Mouse (Mus musculus) liver, embryonic 11.5 days (tissue): ENCODE measurements around the gene Ugt1a6b. TPM values are rescaled to one million over a fixed set of nuclear protein-coding genes. Genes with fewer than 3 reads are reported as not detected.

Experiments
- ATAC-seq: fragments of 200-750 bp; cut with Nextera tagmentation; replicated peaks from 2 replicates; pipeline ENCODE4 v1.8.0; 2017; ENCODE audit warnings: moderate number of reproducible peaks, mild to moderate bottlenecking, moderate TSS enrichment, moderate library complexity; ENCODE audit not compliant: low FRiP score
- DNase-seq: peaks from one replicate; pipeline ENCODE4 v3.0.0-alpha.2; 2017; ENCODE audit warnings: low spot score
- H3K27ac ChIP-seq: fragments of 300-500 bp; sonication (generic); 2 replicates; pipeline ENCODE4 v1.5.1; 2014; ENCODE audit warnings: mild to moderate bottlenecking, low read depth, low read length, control low read depth
- H3K27me3 ChIP-seq: fragments of 300-500 bp; sonication (generic); replicated peaks from 2 replicates; pipeline ENCODE4 v1.6.1; 2014; ENCODE audit warnings: low read length, mixed read lengths; ENCODE audit not compliant: control insufficient read depth, insufficient read depth
- H3K36me3 ChIP-seq: fragments of 300-500 bp; sonication (generic); 2 replicates; pipeline ENCODE4 v1.6.1; 2014; ENCODE audit warnings: mild to moderate bottlenecking, low read length, moderate library complexity, mixed read lengths; ENCODE audit not compliant: control insufficient read depth, insufficient read depth
- H3K4me1 ChIP-seq: fragments of 300-500 bp; sonication (generic); replicated peaks from 2 replicates; pipeline ENCODE4 v1.6.1; 2014; ENCODE audit warnings: low read length, mixed read lengths; ENCODE audit not compliant: control insufficient read depth, insufficient read depth
- H3K4me2 ChIP-seq: fragments of 300-500 bp; sonication (generic); 2 replicates; pipeline ENCODE4 v1.6.1; 2014; ENCODE audit warnings: mild to moderate bottlenecking, control low read depth, moderate library complexity
- H3K4me3 ChIP-seq: fragments of 300-500 bp; sonication (generic); 2 replicates; pipeline ENCODE4 v1.5.1; 2014; ENCODE audit warnings: low read depth, low read length, control low read depth
- H3K9ac ChIP-seq: fragments of 300-500 bp; sonication (generic); 2 replicates; pipeline ENCODE4 v1.6.1; 2014; ENCODE audit warnings: low read depth, low read length, control low read depth
- H3K9me3 ChIP-seq: fragments of 300-500 bp; sonication (generic); 2 replicates; pipeline ENCODE4 v1.6.1; 2016; ENCODE audit warnings: low read length, inconsistent platforms, mixed read lengths; ENCODE audit not compliant: control insufficient read depth
- WGBS: fragments of 180-500 bp; shearing (Covaris S2); extraction: QIAGEN DNeasy Blood & Tissue Kit; methylation state at CpG from one replicate; pipeline ENCODE4 v1.1.7; 2014; 5-methylcytosine and 5-hydroxymethylcytosine counted together
- polyA plus RNA-seq: library from polyadenylated mRNA; unstranded; fragments of >200 nt; fragmentation: Nextera tagmentation; extraction: Ambion mirVana; gene quantifications from 2 replicates; pipeline ENCODE4 v1.2.1, GENCODE M21; 2014

The Ugt1a6b gene
- polyA plus RNA-seq, 1 experiment from 2014 or later: 0.11 TPM

DNA sequence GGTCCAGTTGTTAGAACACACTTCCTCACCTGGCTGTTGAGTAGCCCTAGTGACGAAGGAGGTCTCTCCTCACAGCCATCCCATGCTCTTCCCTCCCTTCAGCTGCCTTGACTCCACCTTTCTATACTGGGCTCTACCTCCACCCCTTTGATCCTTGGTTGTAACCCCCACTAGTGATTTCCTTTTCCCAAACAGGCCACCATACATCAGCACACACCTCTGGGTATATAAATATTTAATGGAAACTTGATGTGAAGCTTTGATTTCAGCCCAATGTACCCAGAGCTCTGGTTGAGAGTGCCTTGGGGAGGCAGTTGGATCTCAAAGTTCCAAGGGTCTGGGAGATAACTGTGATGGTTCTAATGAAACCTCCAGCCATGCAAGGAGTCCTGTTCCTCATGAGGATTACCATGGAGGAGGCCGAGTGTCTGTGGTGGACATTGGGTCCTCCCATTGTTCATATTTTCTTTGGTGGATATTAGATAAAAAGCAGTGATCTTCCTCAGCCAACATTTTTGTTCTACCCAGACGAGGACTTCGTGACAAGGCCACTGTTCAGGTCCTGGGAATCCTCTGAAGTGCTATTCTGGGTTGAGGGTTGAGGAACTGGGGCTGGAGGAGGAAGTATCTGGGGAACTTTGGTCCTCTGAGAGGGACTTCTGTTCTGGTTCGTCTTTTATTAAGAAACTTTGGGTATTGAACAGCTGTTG is 123.8 kb downstream of the Ugt1a6b start, which contains the start of gene Mroh2a:
TSS of gene Mroh2a (plus strand) at position 317 of the 710 bp plus-strand sequence.
- WGBS: 50% methylated on average over 5 of the region's 5 CpGs
- H3K9ac ChIP-seq: no peak within 1 kb of the TSS
- no peak for ATAC-seq
- DNase-seq: peak; percentile 33
- H3K27ac ChIP-seq: no peak within 1 kb of the TSS
- H3K4me1 ChIP-seq: no peaks in the 10 kb centered on the region
- H3K36me3 ChIP-seq: no peaks in the 10 kb centered on the region
- H3K9me3 ChIP-seq: peaks cover 67% of the 10 kb centered on the region
- no peak within 1 kb of the TSS for H3K4me3 ChIP-seq
- H3K4me2 ChIP-seq: no peak within 1 kb of the TSS
- no peaks in the 10 kb centered on the region for H3K27me3 ChIP-seq

DNA sequence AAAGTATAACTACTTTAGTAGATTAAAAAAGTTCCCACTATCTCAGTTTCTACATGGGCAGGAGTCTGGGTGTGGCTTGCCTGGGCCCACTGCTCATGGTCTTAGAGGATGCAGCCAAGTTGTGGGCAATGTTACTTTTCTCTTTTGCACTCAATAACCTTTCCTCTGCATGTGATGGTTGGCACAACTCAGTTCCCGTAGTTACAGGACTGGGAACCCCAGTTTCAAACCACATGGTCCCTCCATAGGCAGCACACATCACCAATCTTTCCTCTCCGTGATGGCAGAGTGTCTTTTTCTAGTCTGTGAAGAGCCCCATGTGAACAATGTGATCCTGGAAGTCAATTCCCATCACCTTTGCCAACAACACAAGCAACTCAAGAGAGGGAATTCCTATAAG is 124.4 kb downstream of the Ugt1a6b start:
- H3K4me1 ChIP-seq: no peaks in the 10 kb centered on the region
- DNase-seq (no peak), ATAC-seq (no peak)
- WGBS: 54% methylated on average over 2 of the region's 2 CpGs
- no peak overlapping the region for H3K4me2 ChIP-seq
- no peak overlapping the region for H3K27ac ChIP-seq
- peaks cover 70% of the 10 kb centered on the region for H3K9me3 ChIP-seq
- no peak overlapping the region for H3K9ac ChIP-seq
- no peaks in the 10 kb centered on the region for H3K27me3 ChIP-seq
- H3K36me3 ChIP-seq: no peaks in the 10 kb centered on the region
- no peak overlapping the region for H3K4me3 ChIP-seq

DNA sequence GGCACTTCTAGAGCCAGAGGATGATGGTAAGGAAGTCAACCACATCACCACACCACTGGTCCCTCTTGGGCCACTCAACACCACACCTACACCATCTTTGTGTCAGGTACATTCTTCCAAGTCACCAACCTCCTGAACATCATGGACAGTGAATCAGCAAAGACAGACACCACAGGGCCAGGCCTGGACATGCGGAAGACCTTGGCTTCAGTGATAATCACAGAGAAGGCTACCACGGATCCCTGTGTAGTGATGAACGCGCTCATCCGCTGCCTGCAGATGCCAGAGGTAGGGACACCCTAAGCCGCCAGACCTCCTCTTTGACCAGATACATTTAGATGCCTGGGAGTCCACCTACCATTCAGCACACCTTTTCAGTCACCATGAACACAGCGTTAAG is 125.1 kb downstream of the Ugt1a6b start:
- no peak overlapping the region for H3K4me3 ChIP-seq
- no peak overlapping the region for H3K27ac ChIP-seq
- H3K36me3 ChIP-seq: no peaks in the 10 kb centered on the region
- no peak overlapping the region for H3K9ac ChIP-seq
- H3K4me2 ChIP-seq: no peak overlapping the region
- ATAC-seq (no peak), DNase-seq (no peak)
- no peaks in the 10 kb centered on the region for H3K27me3 ChIP-seq
- H3K9me3 ChIP-seq: peaks cover 76% of the 10 kb centered on the region
- no peaks in the 10 kb centered on the region for H3K4me1 ChIP-seq
- WGBS: 66% methylated on average over 7 of the region's 7 CpGs

DNA sequence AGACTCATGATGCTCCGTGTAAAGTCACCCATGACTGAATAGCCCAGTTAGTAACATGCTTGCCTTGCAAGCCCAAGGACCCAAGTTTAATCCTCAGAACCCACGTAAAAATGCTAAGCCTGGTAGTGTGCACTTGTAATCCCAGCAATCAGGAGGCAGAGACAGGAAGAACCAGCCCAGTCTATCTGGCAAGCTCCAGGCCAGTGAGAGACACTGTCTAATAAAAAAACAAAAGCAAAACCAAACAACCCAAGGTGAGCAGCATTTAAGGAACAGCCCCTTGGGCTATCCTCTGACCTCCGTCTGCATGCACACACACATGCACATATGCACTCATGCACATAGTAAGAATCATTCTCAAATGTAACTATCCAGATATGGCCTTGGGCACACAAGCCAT is 126.5 kb downstream of the Ugt1a6b start:
- 72% methylated on average over 3 of the region's 3 CpGs for WGBS
- peaks cover 89% of the 10 kb centered on the region for H3K9me3 ChIP-seq
- no peak for ATAC-seq

GRCm38 (mm10) chr1:88229986-88230385 is 126.9 kb downstream of the Ugt1a6b start:
- Histone ChIP-seq H3K9me3 (peaks cover 93% of the 10 kb centered on the region), H3K4me1 (no peaks in the 10 kb centered on the region), H3K27me3 (no peaks in the 10 kb centered on the region), H3K9ac (no peak overlapping the region), H3K4me2 (no peak overlapping the region), H3K4me3 (no peak overlapping the region), H3K27ac (no peak overlapping the region), H3K36me3 (no peaks in the 10 kb centered on the region)
- no peak for DNase-seq
- no peak for ATAC-seq
- WGBS: 73% methylated on average over 5 of the region's 5 CpGs

More for the DNA sequence above, 126.5 kb downstream of the Ugt1a6b start:
- H3K27ac ChIP-seq: no peak overlapping the region
- H3K27me3 ChIP-seq: no peaks in the 10 kb centered on the region
- H3K4me3 ChIP-seq: no peak overlapping the region
- no peak for DNase-seq
- no peaks in the 10 kb centered on the region for H3K4me1 ChIP-seq
- H3K36me3 ChIP-seq: no peaks in the 10 kb centered on the region
- no peak overlapping the region for H3K4me2 ChIP-seq
- no peak overlapping the region for H3K9ac ChIP-seq

- no peaks in the 10 kb centered on the region for H3K27me3 ChIP-seq
- DNase-seq (no peak), ATAC-seq (no peak)
- peaks cover 95% of the 10 kb centered on the region for H3K9me3 ChIP-seq
- H3K4me3 ChIP-seq: no peak overlapping the region
- 68% methylated on average over 7 of the region's 7 CpGs for WGBS
- H3K36me3 ChIP-seq: no peaks in the 10 kb centered on the region
- H3K27ac ChIP-seq: no peak overlapping the region
- H3K4me2 ChIP-seq: no peak overlapping the region
- no peaks in the 10 kb centered on the region for H3K4me1 ChIP-seq
- no peak overlapping the region for H3K9ac ChIP-seq
Measured at GRCm38 (mm10) chr1:88230421-88230820, 127.4 kb downstream of the Ugt1a6b start.

DNA sequence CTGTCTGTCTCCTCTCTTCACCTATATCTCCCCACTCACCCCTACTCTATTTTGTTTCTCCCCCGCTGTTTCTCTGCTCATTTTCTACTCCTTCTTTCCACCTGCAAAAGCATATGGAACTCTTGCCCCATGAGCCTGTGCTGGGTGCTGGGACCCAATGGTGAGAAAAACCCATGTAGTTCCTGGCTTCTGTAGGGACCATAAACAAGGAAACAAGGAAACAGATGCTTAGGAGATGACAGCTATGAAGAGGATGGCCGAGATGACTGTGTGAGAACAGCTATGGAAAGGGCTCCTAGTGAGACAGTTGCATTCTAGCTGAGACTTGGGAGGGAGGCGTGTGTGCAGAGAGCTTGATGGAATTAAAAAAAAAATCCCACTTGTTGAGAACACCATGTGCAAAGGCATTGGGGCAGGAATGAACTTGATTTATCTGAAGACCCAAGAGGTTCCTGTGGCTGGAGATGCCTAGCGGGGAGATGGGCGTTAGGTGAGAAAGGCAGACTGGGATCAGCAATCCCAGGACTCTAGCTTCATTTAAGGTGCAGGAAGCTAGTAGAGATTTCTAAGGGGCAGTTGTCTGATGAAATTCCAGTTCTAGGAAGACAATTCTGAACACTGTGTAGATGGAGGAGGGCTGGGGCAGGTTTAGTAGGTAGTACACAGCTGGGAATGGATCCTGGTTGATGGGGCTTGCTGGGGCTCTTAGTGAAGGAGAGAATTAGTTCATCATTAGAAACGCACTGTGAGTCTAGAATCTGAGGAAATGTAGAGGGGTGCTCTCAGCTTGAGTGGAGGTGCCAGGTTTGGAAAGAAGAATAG is 128.1 kb downstream of the Ugt1a6b start:
- Histone ChIP-seq H3K9me3 (peaks cover 95% of the 10 kb centered on the region), H3K9ac (no peak overlapping the region), H3K4me2 (no peak overlapping the region), H3K36me3 (no peaks in the 10 kb centered on the region), H3K4me3 (no peak overlapping the region), H3K4me1 (no peaks in the 10 kb centered on the region), H3K27ac (no peak overlapping the region), H3K27me3 (no peaks in the 10 kb centered on the region)
- ATAC-seq (no peak), DNase-seq (no peak)
- 67% methylated on average over 6 of the region's 6 CpGs for WGBS

- no peak overlapping the region for H3K9ac ChIP-seq
- no peak overlapping the region for H3K4me2 ChIP-seq
- ATAC-seq (no peak), DNase-seq (no peak)
- H3K36me3 ChIP-seq: no peaks in the 10 kb centered on the region
- no peaks in the 10 kb centered on the region for H3K27me3 ChIP-seq
- H3K4me3 ChIP-seq: no peak overlapping the region
- WGBS: 61% methylated on average over 7 of the region's 7 CpGs
- H3K9me3 ChIP-seq: peaks cover 92% of the 10 kb centered on the region
- no peaks in the 10 kb centered on the region for H3K4me1 ChIP-seq
- H3K27ac ChIP-seq: no peak overlapping the region
Measured at GRCm38 (mm10) chr1:88231803-88232499, 128.9 kb downstream of the Ugt1a6b start.
